Mouse (Mus musculus): Measurements from ENCODE around the gene Prkg1.

DNA sequence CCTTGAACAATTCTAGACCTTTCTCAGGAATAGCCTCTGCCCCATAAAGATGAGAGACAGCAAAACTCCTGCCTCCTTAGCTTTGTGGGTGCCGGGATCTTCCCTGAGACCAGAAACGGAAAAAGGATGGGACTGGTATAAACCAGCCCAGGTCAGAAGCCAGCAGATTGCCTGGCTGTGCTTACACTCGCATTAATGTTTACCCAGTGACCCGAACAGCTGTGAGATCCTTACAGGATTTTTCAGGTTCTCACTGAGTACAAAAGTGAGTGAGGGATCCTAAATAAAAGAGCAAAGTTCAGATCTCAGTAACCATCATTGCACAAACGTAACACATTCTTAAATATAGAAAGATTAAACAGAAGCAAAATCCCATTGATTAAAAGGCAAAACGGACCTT lies 1248.1 kb downstream of the Prkg1 start:
- TF ChIP-seq CTCF (IDR thresholded peaks at IDR 0.05; ENCODE audit: low read depth, low read length) (no peak), POLR2AphosphoS5 (IDR thresholded peaks at IDR 0.05; ENCODE audit: insufficient replicate concordance, low read depth, low read length) (no peak), TAL1 (conservative IDR thresholded peaks at IDR 0.05; ENCODE audit: low read depth, low read length) (no peak), GATA1 (IDR thresholded peaks at IDR 0.05; ENCODE audit: borderline replicate concordance, low read length) (no peak)
